Mouse (Mus musculus) thymus, adult 2 months (tissue): ENCODE data around the gene Gnpat.

Experiments used
- CTCF ChIP-seq: fragments of 200-500 bp; IDR thresholded peaks from 2 replicates; pipeline ENCODE4 v1.5.1; 2012; ENCODE audit warnings: mild to moderate bottlenecking, control low read depth, low read length, moderate library complexity, borderline replicate concordance; ENCODE audit not compliant: control insufficient read depth, poor library complexity, insufficient read depth; ENCODE audit errors: extremely low read depth
- POLR2A ChIP-seq: fragments of 200-500 bp; IDR thresholded peaks from 2 replicates; pipeline ENCODE4 v1.6.1; 2012; ENCODE audit warnings: mild to moderate bottlenecking, low read length, control low read depth, moderate library complexity; ENCODE audit not compliant: control insufficient read depth, poor library complexity, insufficient read depth; ENCODE audit errors: extremely low read depth

GRCm38 (mm10) chr8:124833430-124834205 lies 29.2 kb upstream of the Gnpat start:
- TF ChIP-seq POLR2A, result no peak
- TF ChIP-seq CTCF, result no peak
